Mouse (Mus musculus): ENCODE measurements around the gene Tacc2. TPM values are rescaled to one million over a fixed set of nuclear protein-coding genes. Genes with fewer than 3 reads are reported as not detected.
"Not testable (repeated sequence)": the region's sequence is repeated elsewhere in the genome, so short reads cannot be mapped to it uniquely, and the experiment has no call there.

Gene Tacc2
- polyA plus RNA-seq (2015; fragmentation: Nextera tagmentation; extraction: Ambion mirVana) = 45.0 and 45.2 TPM in 2 replicates

- WGBS = 59% methylated on average over 15 of the region's 15 CpGs
- no peaks in the 10 kb centered on the region for H3K27me3 ChIP-seq
- no peaks in the 10 kb centered on the region for H3K36me3 ChIP-seq (ENCODE audit: poor library complexity, severe bottlenecking)
- H3K4me1 ChIP-seq = peaks cover 22% of the 10 kb centered on the region
- H3K4me2 ChIP-seq = no peak within 1 kb of the TSS
- H3K4me3 ChIP-seq = no peak within 1 kb of the TSS
- H3K9me3 ChIP-seq (replicated peaks) = 0 out of 2 replicates have a peak, but pooled peaks cover 4% of the 10 kb centered on the region
- no peak within 1 kb of the TSS for H3K27ac ChIP-seq
- no peak within 1 kb of the TSS for H3K9ac ChIP-seq
- ATAC-seq = no peak
Measured at GRCm38 (mm10) chr7:130577388-130578003, at the start of gene Tacc2. Gene Tacc2, plus strand, starts transcription at chr7:130577438.

- not testable (repeated sequence) for H3K9me3 ChIP-seq (replicated peaks); H3K4me1 ChIP-seq; H3K27ac ChIP-seq; H3K27me3 ChIP-seq; ATAC-seq; H3K4me3 ChIP-seq; H3K9ac ChIP-seq; H3K4me2 ChIP-seq
- 94% methylated on average over 14 of the region's 15 CpGs for WGBS
- peaks cover 40% of the 10 kb centered on the region for H3K36me3 ChIP-seq (ENCODE audit: poor library complexity, severe bottlenecking)
Measured at GRCm38 (mm10) chr7:130531138-130531537, 46.1 kb upstream of the Tacc2 start.

- Histone ChIP-seq H3K9ac (no peak overlapping the region), H3K4me1 (0 out of 2 replicates have a peak, but pooled peaks cover 2% of the 10 kb centered on the region), H3K4me3 (no peak overlapping the region), H3K27ac (no peak overlapping the region; the same call in 1 of the 2 replicates), H3K36me3 (ENCODE audit: poor library complexity, severe bottlenecking) (peaks cover 61% of the 10 kb centered on the region), H3K9me3 (replicated peaks) (no peaks in the 10 kb centered on the region), H3K4me2 (no peak overlapping the region), H3K27me3 (no peaks in the 10 kb centered on the region)
- 48% methylated on average over 25 of the region's 25 CpGs for WGBS
- peak; percentile 79; the same call in 1 of the 2 replicates for ATAC-seq
Measured at GRCm38 (mm10) chr7:130533316-130534260, 43.6 kb upstream of the Tacc2 start.

GRCm38 (mm10) chr7:130535174-130535573, 42.1 kb upstream of the Tacc2 start:
- Histone ChIP-seq H3K27me3 (no peaks in the 10 kb centered on the region), H3K36me3 (ENCODE audit: poor library complexity, severe bottlenecking) (peaks cover 77% of the 10 kb centered on the region), H3K9me3 (replicated peaks) (no peaks in the 10 kb centered on the region), H3K4me2 (no peak overlapping the region), H3K4me1 (0 out of 2 replicates have a peak, but pooled peaks cover 2% of the 10 kb centered on the region), H3K4me3 (no peak overlapping the region), H3K27ac (no peak overlapping the region), H3K9ac (no peak overlapping the region)
- 89% methylated on average over 4 of the region's 4 CpGs for WGBS
- no peak for ATAC-seq

GRCm38 (mm10) chr7:130537068-130537467, 40.2 kb upstream of the Tacc2 start:
- 84% methylated on average over 4 of the region's 4 CpGs for WGBS
- H3K36me3 ChIP-seq (ENCODE audit: poor library complexity, severe bottlenecking) = peaks cover 78% of the 10 kb centered on the region

GRCm38 (mm10) chr7:130540176-130540575, 37.1 kb upstream of the Tacc2 start:
- 87% methylated on average over 7 of the region's 7 CpGs for WGBS
- no peaks in the 10 kb centered on the region for H3K27me3 ChIP-seq
- ATAC-seq = no peak

More at GRCm38 (mm10) chr7:130537068-130537467, 40.2 kb upstream of the Tacc2 start:
- Histone ChIP-seq H3K9ac (no peak overlapping the region), H3K27me3 (no peaks in the 10 kb centered on the region), H3K4me1 (0 out of 2 replicates have a peak, but pooled peaks cover 2% of the 10 kb centered on the region), H3K4me3 (no peak overlapping the region), H3K4me2 (no peak overlapping the region), H3K9me3 (replicated peaks) (no peaks in the 10 kb centered on the region), H3K27ac (no peak overlapping the region)
- no peak for ATAC-seq

GRCm38 (mm10) chr7:130543181-130543580, 34.1 kb upstream of the Tacc2 start:
- no peak for ATAC-seq
- Histone ChIP-seq H3K27ac (no peak overlapping the region), H3K27me3 (no peaks in the 10 kb centered on the region), H3K9ac (no peak overlapping the region), H3K36me3 (ENCODE audit: poor library complexity, severe bottlenecking) (peaks cover 64% of the 10 kb centered on the region), H3K9me3 (replicated peaks) (no peaks in the 10 kb centered on the region), H3K4me2 (no peak overlapping the region), H3K4me3 (no peak overlapping the region), H3K4me1 (peaks cover 21% of the 10 kb centered on the region)
- 97% methylated on average over 4 of the region's 4 CpGs for WGBS

More at GRCm38 (mm10) chr7:130540176-130540575, 37.1 kb upstream of the Tacc2 start:
- Histone ChIP-seq H3K9me3 (replicated peaks) (no peaks in the 10 kb centered on the region), H3K4me3 (no peak overlapping the region), H3K27ac (no peak overlapping the region), H3K36me3 (ENCODE audit: poor library complexity, severe bottlenecking) (peaks cover 92% of the 10 kb centered on the region), H3K4me1 (peaks cover 8% of the 10 kb centered on the region), H3K9ac (no peak overlapping the region), H3K4me2 (no peak overlapping the region)

- H3K27ac ChIP-seq = no peak overlapping the region
Measured at GRCm38 (mm10) chr7:130545401-130545800, 31.8 kb upstream of the Tacc2 start.

GRCm38 (mm10) chr7:130545893-130546292, 31.3 kb upstream of the Tacc2 start:
- Histone ChIP-seq H3K9ac (peak overlapping the region; percentile 96), H3K36me3 (ENCODE audit: poor library complexity, severe bottlenecking) (peaks cover 39% of the 10 kb centered on the region), H3K27ac (peak overlapping the region; percentile 98), H3K9me3 (replicated peaks) (no peaks in the 10 kb centered on the region), H3K4me2 (peak overlapping the region; percentile 83), H3K4me1 (peaks cover 21% of the 10 kb centered on the region), H3K27me3 (no peaks in the 10 kb centered on the region), H3K4me3 (peak overlapping the region; percentile 91)
- WGBS = 54% methylated on average over 3 of the region's 3 CpGs
- no peak for ATAC-seq

More at GRCm38 (mm10) chr7:130545401-130545800, 31.8 kb upstream of the Tacc2 start:
- Histone ChIP-seq H3K9ac (peak overlapping the region; percentile 96; the same call in 1 of the 2 replicates), H3K9me3 (replicated peaks) (no peaks in the 10 kb centered on the region), H3K4me2 (peak overlapping the region; percentile 83), H3K36me3 (ENCODE audit: poor library complexity, severe bottlenecking) (peaks cover 42% of the 10 kb centered on the region), H3K4me3 (peak overlapping the region; percentile 91), H3K4me1 (peaks cover 21% of the 10 kb centered on the region), H3K27me3 (no peaks in the 10 kb centered on the region)
- 94% methylated on average over 5 of the region's 5 CpGs for WGBS
- ATAC-seq = no peak

- H3K4me1 ChIP-seq = peaks cover 21% of the 10 kb centered on the region
- H3K27ac ChIP-seq = peak overlapping the region; percentile 98
- peak overlapping the region; percentile 83 for H3K4me2 ChIP-seq
- peak overlapping the region; percentile 91 for H3K4me3 ChIP-seq
- no peak for ATAC-seq
- H3K27me3 ChIP-seq = no peaks in the 10 kb centered on the region
- peak overlapping the region; percentile 96 for H3K9ac ChIP-seq
- H3K9me3 ChIP-seq (replicated peaks) = no peaks in the 10 kb centered on the region
- 4% methylated on average over 7 of the region's 7 CpGs for WGBS
- H3K36me3 ChIP-seq (ENCODE audit: poor library complexity, severe bottlenecking) = peaks cover 35% of the 10 kb centered on the region
Measured at GRCm38 (mm10) chr7:130546421-130546790, 30.8 kb upstream of the Tacc2 start.

- Histone ChIP-seq H3K27me3 (no peaks in the 10 kb centered on the region), H3K9me3 (replicated peaks) (no peaks in the 10 kb centered on the region), H3K36me3 (ENCODE audit: poor library complexity, severe bottlenecking) (peaks cover 30% of the 10 kb centered on the region), H3K4me2 (peak overlapping the region; percentile 83), H3K4me1 (peaks cover 21% of the 10 kb centered on the region), H3K9ac (peak overlapping the region; percentile 96), H3K4me3 (peak overlapping the region; percentile 91), H3K27ac (peak overlapping the region; percentile 98)
- peak; percentile 97 for ATAC-seq
- WGBS = under 1% methylated on average over 84 of the region's 84 CpGs
Measured at GRCm38 (mm10) chr7:130546791-130547484, 30.3 kb upstream of the Tacc2 start.

Measured in forebrain, embryonic 13.5 days (tissue).